Mouse (Mus musculus) myocyte (in vitro differentiated cells): ENCODE data around the gene Cap2. TPM values are rescaled to one million over a fixed set of nuclear protein-coding genes. Genes with fewer than 3 reads are reported as not detected.

ENCODE experiments used
- H3K27me3 ChIP-seq: one replicate; pipeline ENCODE4 v1.6.1; 2011; ENCODE audit not compliant: control insufficient read depth, insufficient read depth, insufficient read length
- H3K36me3 ChIP-seq: one replicate; pipeline ENCODE4 v1.6.1; 2011; ENCODE audit not compliant: control insufficient read depth, insufficient read depth
- H3K4me2 ChIP-seq: one replicate; pipeline ENCODE4 v1.6.1; 2011; ENCODE audit warnings: low read depth, control low read depth
- H3K4me3 ChIP-seq: one replicate; pipeline ENCODE4 v1.5.1; 2011; ENCODE audit warnings: mild to moderate bottlenecking, control low read depth, moderate library complexity
- H3K79me2 ChIP-seq: one replicate; pipeline ENCODE4 v1.6.1; 2011; ENCODE audit not compliant: control insufficient read depth, insufficient read depth
- H3ac ChIP-seq: one replicate; pipeline ENCODE4 v1.6.1; 2011; ENCODE audit not compliant: control insufficient read depth, insufficient read length
- CEBPB ChIP-seq: IDR thresholded peaks from 2 replicates; pipeline ENCODE4 v1.6.1; 2011; ENCODE audit warnings: mild to moderate bottlenecking, moderate library complexity; ENCODE audit not compliant: poor library complexity, insufficient read depth, severe bottlenecking
- E2F4 ChIP-seq: IDR thresholded peaks from one replicate; pipeline ENCODE4 v1.6.1; 2011; ENCODE audit warnings: mild to moderate bottlenecking, control low read depth, moderate library complexity; ENCODE audit not compliant: insufficient read depth
- MAX ChIP-seq: IDR thresholded peaks from one replicate; pipeline ENCODE4 v1.6.1; 2011; ENCODE audit warnings: low read depth, mild to moderate bottlenecking, control low read depth
- MYOD1 ChIP-seq, 3 experiments: IDR thresholded peaks; one replicate each; pipeline ENCODE4 v1.6.1; 2011; ENCODE audit warnings: control low read depth in 2 of 3, low read depth in 2 of 3, mild to moderate bottlenecking in 2 of 3, moderate library complexity in 1 of 3; ENCODE audit not compliant: insufficient read length in 2 of 3, control insufficient read depth in 1 of 3
- MYOG ChIP-seq, 3 experiments: IDR thresholded peaks; one replicate each; pipeline ENCODE4 v1.6.1; 2011; ENCODE audit warnings: control low read depth in 2 of 3, low read depth in 2 of 3, mild to moderate bottlenecking in 2 of 3; ENCODE audit not compliant: insufficient read length in 2 of 3, control insufficient read depth in 1 of 3, insufficient read depth in 1 of 3
- POLR2A ChIP-seq: IDR thresholded peaks from one replicate; pipeline ENCODE4 v1.6.1; 2011; ENCODE audit warnings: low read depth, mild to moderate bottlenecking, control low read depth, moderate library complexity; ENCODE audit not compliant: insufficient read length
- POLR2AphosphoS2 ChIP-seq: IDR thresholded peaks from one replicate; pipeline ENCODE4 v1.6.1; 2011; ENCODE audit warnings: low read depth, control low read depth; ENCODE audit not compliant: insufficient read length
- REST ChIP-seq: IDR thresholded peaks from one replicate; pipeline ENCODE4 v1.6.1; 2011; ENCODE audit warnings: mild to moderate bottlenecking, control low read depth, moderate library complexity; ENCODE audit not compliant: insufficient read depth, insufficient read length
- SRF ChIP-seq: IDR thresholded peaks from one replicate; pipeline ENCODE4 v1.6.1; 2011; ENCODE audit warnings: low read depth; ENCODE audit not compliant: control insufficient read depth, insufficient read length
- TCF12 ChIP-seq: IDR thresholded peaks from one replicate; pipeline ENCODE4 v1.6.1; 2011; ENCODE audit warnings: mild to moderate bottlenecking, control low read depth; ENCODE audit not compliant: poor library complexity, insufficient read depth, severe bottlenecking
- TCF3 ChIP-seq: IDR thresholded peaks from one replicate; pipeline ENCODE4 v1.6.1; 2011; ENCODE audit warnings: low read depth, control low read depth; ENCODE audit not compliant: insufficient read length
- USF1 ChIP-seq: IDR thresholded peaks from one replicate; pipeline ENCODE4 v1.6.1; 2011; ENCODE audit warnings: low read depth, mild to moderate bottlenecking, control low read depth, moderate library complexity
- polyA plus RNA-seq: library from polyadenylated mRNA; unstranded; fragments of >200 nt; fragmentation: generic; extraction: Trizol; gene quantifications from one replicate; pipeline ENCODE4 v1.2.1, GENCODE M21; 2012; ENCODE audit warnings: missing spikeins

Gene Cap2
- polyA plus RNA-seq, 1 experiment, result 47.4 TPM

DNA sequence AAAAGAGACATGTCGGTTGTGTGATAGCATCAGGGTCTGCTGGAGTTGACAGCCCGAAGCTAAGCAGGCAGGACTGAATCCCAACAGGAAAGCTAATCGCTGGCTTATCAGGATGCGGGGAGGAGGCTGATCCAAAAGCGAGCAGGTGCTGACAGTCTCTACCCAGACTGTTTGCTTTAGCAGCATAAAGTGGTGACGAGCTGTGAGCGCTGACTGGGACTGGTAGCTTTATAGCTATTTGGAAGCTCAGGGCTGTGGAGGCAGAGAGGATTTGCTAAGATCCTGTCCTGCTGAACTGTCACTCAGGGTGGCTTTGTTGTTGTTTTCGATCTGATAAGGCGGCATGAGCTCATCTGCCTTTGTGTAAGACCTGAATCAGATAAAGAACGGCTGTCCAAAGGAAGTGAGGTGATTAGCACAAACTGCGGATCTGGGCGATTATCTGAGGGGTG, 69.5 kb downstream of the Cap2 start:
- H3ac ChIP-seq, result no peak overlapping the region
- H3K4me3 ChIP-seq, result no peak overlapping the region
- no peaks in the 10 kb centered on the region for H3K36me3 ChIP-seq
- no peaks in the 10 kb centered on the region for H3K79me2 ChIP-seq
- TF ChIP-seq SRF (no peak), POLR2A (no peak), MYOD1 (IDR thresholded peaks at IDR 0.05; ENCODE audit: control insufficient read depth in 1 of 3, insufficient read length in 2 of 3, low read depth in 2 of 3) (no peak)
- H3K4me2 ChIP-seq, result peak overlapping the region; percentile 21
- no peaks in the 10 kb centered on the region for H3K27me3 ChIP-seq

DNA sequence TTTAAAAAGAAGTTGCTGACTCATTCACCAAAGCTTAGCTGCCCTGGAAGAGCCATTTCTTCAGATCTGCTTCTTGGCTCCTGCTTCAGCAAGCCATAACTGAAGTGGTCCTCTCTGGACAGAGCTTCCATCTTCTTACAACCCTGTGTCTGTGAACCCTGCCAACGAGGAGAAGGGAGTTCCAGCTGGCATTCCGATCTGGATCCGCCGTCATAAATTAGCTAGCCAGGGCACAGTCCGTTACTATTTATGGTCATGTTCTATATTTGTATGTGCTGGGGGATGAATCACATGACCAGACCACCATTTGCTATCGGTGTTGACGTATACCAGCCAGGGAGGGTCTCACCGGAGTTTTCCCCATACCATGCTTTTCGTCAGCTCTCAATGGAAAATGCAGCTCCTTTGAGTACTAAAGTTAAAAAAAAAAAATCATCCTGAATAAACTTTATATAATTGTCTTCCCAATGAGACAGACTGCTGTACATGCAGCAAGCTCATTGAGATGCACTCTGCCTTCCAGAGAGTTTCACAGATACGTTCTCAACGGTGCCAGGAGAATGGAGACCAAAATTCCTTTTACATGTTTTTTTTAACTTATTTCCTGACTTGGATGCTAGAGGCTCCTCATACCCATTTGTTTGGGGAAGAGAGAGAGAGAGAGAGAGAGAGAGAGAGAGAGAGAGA, 70.5 kb downstream of the Cap2 start:
- peak; percentile 76 for TF ChIP-seq USF1
- TF ChIP-seq REST, result no peak
- no peak for TF ChIP-seq TCF3
- peak; percentile 96 for TF ChIP-seq SRF
- peak in 1 of 3 experiments; percentile 41 for TF ChIP-seq MYOG (IDR thresholded peaks at IDR 0.05; ENCODE audit: control insufficient read depth in 1 of 3, insufficient read depth in 1 of 3, insufficient read length in 2 of 3, low read depth in 2 of 3)
- peak in 1 of 3 experiments; percentile 37 for TF ChIP-seq MYOD1 (IDR thresholded peaks at IDR 0.05; ENCODE audit: control insufficient read depth in 1 of 3, insufficient read length in 2 of 3, low read depth in 2 of 3)
- no peaks in the 10 kb centered on the region for H3K36me3 ChIP-seq
- H3K4me2 ChIP-seq, result peak overlapping the region; percentile 65
- no peak overlapping the region for H3K4me3 ChIP-seq
- H3ac ChIP-seq, result no peak overlapping the region
- H3K27me3 ChIP-seq, result no peaks in the 10 kb centered on the region
- H3K79me2 ChIP-seq, result no peaks in the 10 kb centered on the region

GRCm38 (mm10) chr13:46572648-46573163, 71.1 kb downstream of the Cap2 start:
- Histone ChIP-seq H3K4me2 (peak overlapping the region; percentile 65), H3K36me3 (no peaks in the 10 kb centered on the region), H3K4me3 (no peak overlapping the region), H3ac (no peak overlapping the region), H3K79me2 (no peaks in the 10 kb centered on the region), H3K27me3 (no peaks in the 10 kb centered on the region)
- no peak for TF ChIP-seq POLR2AphosphoS2
- TF ChIP-seq MYOD1 (IDR thresholded peaks at IDR 0.05; ENCODE audit: control insufficient read depth in 1 of 3, insufficient read length in 2 of 3, low read depth in 2 of 3), result no peak
- TF ChIP-seq TCF3, result no peak
- TF ChIP-seq SRF, result no peak
- no peak for TF ChIP-seq MAX
- no peak for TF ChIP-seq MYOG (IDR thresholded peaks at IDR 0.05; ENCODE audit: control insufficient read depth in 1 of 3, insufficient read depth in 1 of 3, insufficient read length in 2 of 3, low read depth in 2 of 3)
- no peak for TF ChIP-seq E2F4

DNA sequence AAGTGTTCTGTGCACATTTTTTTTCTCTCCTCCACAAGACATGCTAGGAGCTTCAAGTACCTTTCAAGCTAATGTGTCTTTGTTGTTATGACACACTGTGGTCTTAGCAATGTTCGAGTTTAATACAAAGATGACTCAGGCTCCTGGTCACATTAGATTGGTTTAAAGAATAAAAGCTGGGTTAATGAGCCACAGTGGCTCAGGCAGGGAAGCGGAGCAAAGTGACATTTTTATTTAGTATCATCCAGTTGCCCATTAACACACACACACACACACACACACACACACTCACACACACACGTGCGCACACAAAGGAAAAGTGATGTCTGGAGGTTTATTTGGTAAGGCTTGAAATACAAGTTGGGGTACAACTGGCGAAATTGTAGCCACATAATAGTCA, 72.6 kb downstream of the Cap2 start:
- Histone ChIP-seq H3K4me2 (no peak overlapping the region), H3K79me2 (no peaks in the 10 kb centered on the region), H3K27me3 (no peaks in the 10 kb centered on the region), H3K4me3 (no peak overlapping the region), H3ac (no peak overlapping the region), H3K36me3 (no peaks in the 10 kb centered on the region)
- TF ChIP-seq MAX (no peak), TCF3 (no peak)

- H3K36me3 ChIP-seq, result no peaks in the 10 kb centered on the region
- no peak for TF ChIP-seq TCF12
- TF ChIP-seq MYOD1 (IDR thresholded peaks at IDR 0.05; ENCODE audit: control insufficient read depth in 1 of 3, insufficient read length in 2 of 3, low read depth in 2 of 3), result no peak
- TF ChIP-seq TCF3, result no peak
- no peak for TF ChIP-seq SRF
- TF ChIP-seq E2F4, result no peak
- no peak for TF ChIP-seq CEBPB
- TF ChIP-seq MAX, result no peak
- TF ChIP-seq POLR2A, result no peak
- no peak for TF ChIP-seq USF1
- no peak for TF ChIP-seq MYOG (IDR thresholded peaks at IDR 0.05; ENCODE audit: control insufficient read depth in 1 of 3, insufficient read depth in 1 of 3, insufficient read length in 2 of 3, low read depth in 2 of 3)
- TF ChIP-seq POLR2AphosphoS2, result no peak
- TF ChIP-seq REST, result no peak
- H3ac ChIP-seq, result no peak overlapping the region
- H3K27me3 ChIP-seq, result no peaks in the 10 kb centered on the region
- H3K4me3 ChIP-seq, result no peak overlapping the region
- no peak overlapping the region for H3K4me2 ChIP-seq
- no peaks in the 10 kb centered on the region for H3K79me2 ChIP-seq
Observed at GRCm38 (mm10) chr13:46574707-46575106, 73.1 kb downstream of the Cap2 start.
